Mouse (Mus musculus) forelimb bud, embryonic 11.5 days (tissue): Measurements from ENCODE around the gene Pik3r3.
"Not testable (repeated sequence)": the region's sequence is repeated elsewhere in the genome, so short reads cannot be mapped to it uniquely, and the experiment has no call there.

Experiments
- DNase-seq: peaks from one replicate; pipeline ENCODE4 v3.0.0-alpha.2; 2012; ENCODE audit warnings: low read depth, low spot score

Gene Pik3r3

DNA sequence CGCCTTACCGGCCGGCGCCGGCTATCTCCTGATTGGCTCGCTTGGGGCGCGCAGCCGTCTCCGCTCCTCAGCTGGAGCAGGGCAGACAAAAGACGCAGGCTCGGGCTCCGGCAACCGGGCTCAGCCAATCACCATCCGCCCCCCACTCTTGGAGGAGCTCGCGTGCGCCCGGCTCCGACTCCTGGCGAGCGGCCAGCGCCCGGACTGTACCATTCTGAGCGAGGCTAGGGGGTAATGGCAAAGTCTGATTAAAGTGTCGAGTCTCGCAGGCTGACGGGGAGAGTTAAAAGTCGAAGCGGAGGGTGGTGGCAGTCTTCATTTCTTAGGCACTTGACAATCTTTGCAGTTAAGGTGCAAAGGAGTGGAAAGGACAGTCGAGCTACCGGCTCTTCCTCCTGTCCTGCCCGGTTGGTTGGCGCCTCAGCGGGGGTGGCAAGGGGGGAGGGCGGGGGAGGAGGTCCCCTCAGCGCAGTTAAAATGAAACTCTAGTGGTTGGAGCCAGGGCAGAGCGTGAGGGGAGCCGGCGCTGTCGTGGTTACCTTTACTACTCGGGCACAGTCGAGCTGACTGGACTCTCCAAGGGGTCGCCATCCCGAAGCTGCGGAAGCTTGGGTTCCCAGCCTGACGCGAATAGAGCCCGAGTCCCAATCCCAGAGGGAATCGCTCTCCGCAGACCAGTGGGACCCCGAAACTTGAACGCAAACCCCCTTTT is at the start of gene Pik3r3:
TSS of gene Pik3r3 (plus strand) at position 479 of the 712 bp plus-strand sequence.
- DNase-seq = peak; percentile 98

GRCm38 (mm10) chr4:116173072-116173471 is 48.3 kb upstream of the Pik3r3 start, which contains the start of the genes 1700042G07Rik and Gm49337:
Gene 1700042G07Rik, plus strand, starts transcription at chr4:116173372.
Gene Gm49337, plus strand, starts transcription at chr4:116173384.
- no peak for DNase-seq

- DNase-seq = no peak
Observed at GRCm38 (mm10) chr4:116173752-116174151, 47.7 kb upstream of the Pik3r3 start.

DNA sequence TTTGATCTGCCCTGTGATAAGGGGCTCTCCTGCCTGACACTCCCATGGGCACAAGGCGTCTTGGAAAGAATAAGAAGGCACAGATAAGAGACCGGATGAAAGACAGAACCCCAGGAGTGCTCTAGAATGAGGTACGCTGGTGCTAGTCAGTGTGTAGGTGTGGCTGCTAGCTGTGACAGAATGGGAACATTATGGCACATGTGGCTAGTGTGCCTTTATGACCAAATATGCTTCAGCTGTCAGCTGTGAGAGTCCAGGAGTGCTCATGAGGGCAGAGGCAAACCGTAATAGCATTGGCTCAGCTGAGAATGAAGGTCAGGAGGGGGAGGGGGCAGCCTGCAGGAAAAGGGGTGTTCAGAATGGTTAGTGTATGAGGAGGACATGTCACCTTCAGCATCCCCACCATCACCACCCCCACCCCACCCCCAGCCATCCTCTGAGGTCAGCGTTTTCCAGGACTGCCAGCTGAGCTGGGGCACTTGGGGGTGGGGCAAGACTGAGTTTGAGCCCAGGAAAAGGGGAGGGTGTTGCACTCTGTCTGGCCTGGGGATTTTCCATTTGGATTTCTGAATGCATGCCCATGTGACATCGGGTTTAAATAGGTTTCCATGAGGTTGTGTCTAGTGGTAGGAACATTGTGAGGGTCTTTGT is 46.8 kb upstream of the Pik3r3 start:
- no peak for DNase-seq

GRCm38 (mm10) chr4:116175136-116175535 is 46.3 kb upstream of the Pik3r3 start:
- no peak for DNase-seq

DNA sequence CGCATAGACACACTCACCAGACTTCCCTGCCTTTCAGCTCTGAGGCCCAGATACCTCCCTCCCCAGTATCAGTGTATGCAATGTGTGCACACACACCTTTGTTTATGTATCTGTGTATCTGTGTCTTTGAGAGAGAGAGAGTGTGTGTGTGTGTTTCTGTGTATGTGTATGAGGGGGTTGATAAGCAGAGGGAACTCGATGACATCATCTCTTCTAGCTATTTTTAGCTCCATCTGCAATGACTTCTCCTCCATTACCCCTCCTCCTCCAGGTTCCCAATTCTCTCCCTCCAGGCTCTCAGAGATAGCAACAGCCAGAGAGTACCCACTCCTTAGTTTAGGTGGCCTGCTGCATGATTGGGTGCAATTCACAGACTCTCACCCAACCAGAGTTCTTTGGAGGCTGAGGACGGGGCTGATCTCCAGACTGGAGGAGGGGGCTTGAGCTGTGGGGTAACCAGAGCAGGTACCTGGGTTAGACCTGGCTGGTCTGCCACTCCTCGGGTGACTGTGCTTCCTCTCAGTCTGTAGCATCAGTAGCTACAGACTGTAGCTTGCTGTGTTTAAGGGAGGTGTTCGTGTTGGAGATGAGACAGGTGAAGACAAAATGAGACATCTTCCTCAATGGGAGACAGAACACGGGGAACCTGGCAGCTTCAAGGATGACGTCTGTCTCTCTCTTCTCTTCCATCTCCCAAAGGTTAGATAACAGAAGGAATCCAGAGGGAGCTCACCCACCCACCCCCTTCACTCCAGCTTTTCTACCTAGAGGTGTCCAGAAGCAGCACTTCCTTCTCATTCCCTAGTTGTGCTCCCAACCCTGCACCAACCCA is 45.5 kb upstream of the Pik3r3 start:
- no peak for DNase-seq

DNA sequence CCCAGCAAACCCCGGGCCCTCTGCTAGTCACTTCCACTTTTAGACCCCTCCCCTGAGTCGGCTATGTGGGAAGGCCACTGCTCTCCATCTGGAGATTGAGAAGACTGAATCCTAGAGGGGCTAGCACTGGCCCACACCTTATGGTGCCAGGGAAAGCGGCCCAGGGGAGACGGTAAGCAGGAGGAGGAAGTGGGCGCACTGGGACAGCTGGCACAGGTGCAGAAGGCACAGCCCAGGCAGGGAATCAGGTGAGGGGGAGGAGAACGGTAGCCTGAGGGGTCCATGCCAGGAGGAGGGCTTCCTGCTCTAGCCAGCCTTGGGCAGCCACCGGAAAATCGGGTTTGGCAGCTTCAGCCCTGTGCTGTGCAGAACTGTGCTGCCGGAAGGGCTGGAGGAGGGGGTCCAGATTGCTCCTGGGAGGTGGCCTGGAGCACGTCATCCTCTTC is 44.9 kb upstream of the Pik3r3 start:
- peak; percentile 59 for DNase-seq

GRCm38 (mm10) chr4:116177140-116177539 is 44.3 kb upstream of the Pik3r3 start:
- DNase-seq = no peak

- no peak for DNase-seq
Observed at GRCm38 (mm10) chr4:116182079-116182478, 39.3 kb upstream of the Pik3r3 start.

DNA sequence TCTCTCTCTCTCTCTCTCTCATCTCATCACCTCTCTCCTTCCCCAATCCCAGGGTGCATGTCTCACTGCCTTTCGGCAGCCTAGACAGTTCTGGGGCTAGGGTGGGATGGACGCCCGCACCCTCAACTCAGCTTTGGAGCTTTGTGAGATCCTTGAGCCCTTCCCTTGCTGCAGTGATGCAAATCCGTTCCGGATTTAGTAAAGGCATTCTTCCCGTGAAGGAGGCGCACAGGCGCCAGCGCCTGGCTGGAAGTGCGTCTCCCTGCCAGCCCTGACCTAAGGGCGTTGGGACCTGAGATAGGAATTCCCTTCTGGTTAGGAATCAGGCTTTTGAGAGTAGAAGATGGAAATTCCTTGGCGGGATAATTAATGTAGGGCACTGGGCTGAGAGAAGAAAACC is 38.7 kb upstream of the Pik3r3 start:
- DNase-seq = no peak

DNA sequence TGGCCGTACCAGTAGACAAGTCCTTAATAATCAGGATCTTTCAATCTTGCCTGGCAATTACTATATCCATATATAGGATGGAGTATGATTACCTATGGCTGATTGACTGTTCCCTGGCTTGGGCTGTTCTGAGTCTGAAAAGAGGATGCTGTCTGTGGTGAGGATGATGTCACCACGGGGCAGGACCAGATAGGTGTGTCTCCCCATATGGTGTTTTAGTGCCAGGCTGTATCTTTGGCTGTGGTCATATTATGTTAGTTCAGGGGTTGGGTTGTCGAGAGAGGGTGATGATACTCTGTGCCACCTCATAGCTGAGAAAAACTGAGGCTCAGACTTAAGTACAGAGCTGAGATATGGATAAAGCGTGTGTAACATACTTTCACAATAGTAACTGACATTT is 36.3 kb upstream of the Pik3r3 start:
- DNase-seq = no peak

DNA sequence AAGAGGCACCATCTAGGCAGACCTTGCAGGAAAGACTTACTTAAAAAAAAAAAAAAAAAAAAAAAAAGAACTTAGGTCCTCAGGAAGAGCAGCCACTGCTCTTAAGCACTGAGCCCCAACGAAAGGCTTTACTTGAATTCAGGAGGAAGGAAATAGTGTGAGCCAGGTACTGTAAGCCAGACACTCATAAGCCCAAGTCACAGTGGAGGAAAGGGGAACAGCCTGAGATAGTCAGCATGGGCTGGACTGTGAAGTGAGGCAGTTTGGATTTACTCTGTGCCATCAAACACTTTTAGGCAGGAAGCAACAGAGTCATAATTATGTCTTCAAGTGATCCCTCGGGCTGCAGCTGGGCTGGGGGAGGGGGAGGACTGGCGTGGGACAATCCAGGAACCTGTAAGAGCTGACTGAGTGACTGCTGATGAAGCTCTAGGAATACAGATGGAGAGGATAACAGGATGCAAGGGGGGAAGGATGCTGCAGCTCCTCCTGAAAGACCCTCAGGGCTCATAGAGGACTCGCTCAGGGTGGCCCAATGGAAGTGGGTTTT is 29.1 kb upstream of the Pik3r3 start:
- no peak for DNase-seq

GRCm38 (mm10) chr4:116193583-116194383 is 27.6 kb upstream of the Pik3r3 start:
- DNase-seq = no peak

GRCm38 (mm10) chr4:116198422-116198821 is 23.0 kb upstream of the Pik3r3 start:
- no peak for DNase-seq

GRCm38 (mm10) chr4:116204422-116204821 is 17.0 kb upstream of the Pik3r3 start:
- no peak for DNase-seq

GRCm38 (mm10) chr4:116206531-116206930 is 14.9 kb upstream of the Pik3r3 start:
- DNase-seq = no peak

DNA sequence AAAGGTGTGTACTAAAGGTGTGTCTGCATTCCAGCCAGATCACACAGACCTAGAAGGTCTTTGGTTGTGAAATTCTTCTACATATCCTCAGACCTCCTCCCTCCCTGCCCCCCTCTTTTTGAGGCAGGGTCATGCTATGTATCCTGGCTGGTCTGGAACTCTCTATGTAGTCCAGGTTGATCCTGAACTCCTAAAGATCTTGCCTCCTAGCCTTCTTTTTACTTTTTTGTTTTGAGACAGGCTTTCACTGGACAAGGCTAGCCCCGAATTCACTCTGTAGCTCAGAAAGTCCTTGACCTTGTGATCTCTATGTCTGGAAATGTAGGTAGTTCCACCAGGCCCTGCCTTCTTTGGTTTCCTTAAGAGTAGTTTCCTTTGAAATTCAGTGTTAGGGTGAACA is 12.5 kb upstream of the Pik3r3 start:
- no peak for DNase-seq

GRCm38 (mm10) chr4:116215895-116216605 is 5.4 kb upstream of the Pik3r3 start:
- DNase-seq = no peak

- no peak for DNase-seq
Observed at GRCm38 (mm10) chr4:116217046-116217445, 4.4 kb upstream of the Pik3r3 start.

DNA sequence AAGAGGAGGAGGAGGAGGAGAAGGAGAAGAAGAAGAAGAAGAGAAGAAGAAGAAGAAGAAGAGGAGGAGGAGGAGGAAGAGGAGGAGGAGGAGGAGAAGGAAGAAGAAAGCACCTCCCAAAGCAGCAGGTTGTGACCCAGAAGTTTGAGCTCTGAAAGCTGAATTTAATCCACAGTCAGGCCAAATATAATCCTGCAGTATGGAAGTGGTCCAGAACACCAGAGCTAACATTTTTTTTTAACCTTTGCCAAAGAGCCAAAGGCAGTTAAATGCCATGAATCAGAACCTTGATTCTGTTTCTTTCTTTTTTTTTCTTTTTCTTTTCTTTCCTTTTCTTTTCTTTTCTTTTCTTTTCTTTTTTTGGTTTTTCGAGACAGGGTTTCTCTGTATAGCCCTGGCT is 3.8 kb upstream of the Pik3r3 start:
- DNase-seq = not testable (repeated sequence)
